Mouse (Mus musculus) lung, postnatal 0 days (tissue): ENCODE data around the gene Ccdc125.

ENCODE experiments used
- CTCF ChIP-seq: IDR thresholded peaks from 2 replicates; pipeline ENCODE4 v1.5.1; 2016; ENCODE audit warnings: antibody characterized with exemption, mild to moderate bottlenecking
- EP300 ChIP-seq: IDR thresholded peaks from 2 replicates; pipeline ENCODE4 v1.6.1; 2016; ENCODE audit warnings: antibody characterized with exemption, mild to moderate bottlenecking, control low read depth

- 0 out of 2 replicates have a peak, but pooled peaks have one; percentile 40 for TF ChIP-seq EP300
- peak; percentile 52 for TF ChIP-seq CTCF
Observed at GRCm38 (mm10) chr13:100650550-100651438, 18.7 kb upstream of the Ccdc125 start, which contains the start of the genes Ak6 and Rad17.
